Mouse (Mus musculus) CD4-positive helper T cell, adult 2 months (primary cell): ENCODE data around the gene Zfp626.
"Not testable (repeated sequence)": the region's sequence is repeated elsewhere in the genome, so short reads cannot be mapped to it uniquely, and the experiment has no call there.

Experiments used
- DNase-seq: peaks from one replicate; pipeline ENCODE4 v3.0.0-alpha.2; 2012; ENCODE audit warnings: low read depth, missing footprints, low spot score

Zfp626 gene

GRCm38 (mm10) chr7:27806896-27807295 lies at the start of gene Zfp626:
TSS of gene Zfp626 (plus strand) at chr7:27807196.
- not testable (repeated sequence) for DNase-seq

- DNase-seq: no peak
Observed at GRCm38 (mm10) chr7:27765176-27765886, 41.7 kb upstream of the Zfp626 start.

GRCm38 (mm10) chr7:27789306-27789705 lies 17.7 kb upstream of the Zfp626 start:
- DNase-seq: no peak

- not testable (repeated sequence) for DNase-seq
Observed at GRCm38 (mm10) chr7:27793865-27794264, 13.1 kb upstream of the Zfp626 start.

- DNase-seq: no peak
Observed at GRCm38 (mm10) chr7:27794566-27794965, 12.4 kb upstream of the Zfp626 start.

GRCm38 (mm10) chr7:27797906-27798811 lies 8.8 kb upstream of the Zfp626 start:
- DNase-seq: no peak

GRCm38 (mm10) chr7:27801137-27801536 lies 5.9 kb upstream of the Zfp626 start:
- DNase-seq: no peak

- no peak for DNase-seq
Observed at GRCm38 (mm10) chr7:27802986-27803385, 4.0 kb upstream of the Zfp626 start.

- peak; percentile 79 for DNase-seq
Observed at GRCm38 (mm10) chr7:27804297-27805030, 2.5 kb upstream of the Zfp626 start.

GRCm38 (mm10) chr7:27807305-27807704 lies 309 bp downstream of the Zfp626 start:
- not testable (repeated sequence) for DNase-seq

GRCm38 (mm10) chr7:27818526-27819110 lies 11.6 kb downstream of the Zfp626 start:
- DNase-seq: no peak

- DNase-seq: no peak
Observed at GRCm38 (mm10) chr7:27822611-27823010, 15.6 kb downstream of the Zfp626 start.

- no peak for DNase-seq
Observed at GRCm38 (mm10) chr7:27834131-27834530, 27.1 kb downstream of the Zfp626 start.

GRCm38 (mm10) chr7:27837896-27838295 lies 30.9 kb downstream of the Zfp626 start:
- DNase-seq: peak; percentile 9

GRCm38 (mm10) chr7:27838323-27839249 lies 31.6 kb downstream of the Zfp626 start, which contains the start of gene Zfp59:
TSS of gene Zfp59 (plus strand) at chr7:27838607.
- DNase-seq: peak; percentile 83

- no peak for DNase-seq
Observed at GRCm38 (mm10) chr7:27839596-27839995, 32.6 kb downstream of the Zfp626 start.

- DNase-seq: no peak
Observed at GRCm38 (mm10) chr7:27840104-27840503, 33.1 kb downstream of the Zfp626 start.

- no peak for DNase-seq
Observed at GRCm38 (mm10) chr7:27857227-27857626, 50.2 kb downstream of the Zfp626 start, which contains the start of gene Zfp607a. TSS of gene Zfp607a (plus strand) at chr7:27857527.

- DNase-seq: no peak
Observed at GRCm38 (mm10) chr7:27859301-27860251, 52.6 kb downstream of the Zfp626 start.
